ENCODE assay signal across 17 mouse cellular contexts in genomic region chr12:108912442-108912841, GRCm38 (mm10).
"Had no signal": no experiment of that assay in that cellular context is flagged by ENCODE, and none has a peak within 500 bp of the region (broad histone marks: within the 10 kb centered on the region; RNA-seq: fewer than 3 reads in every experiment).

No protein-coding gene starts in this region.

- H3K36me3 ChIP-seq: kidney, embryonic 15.5 days; liver, embryonic 15.5 days; lung, embryonic 15.5 days; midbrain, embryonic 10.5 days; midbrain, embryonic 13.5 days had no signal

- ATAC-seq: midbrain, embryonic 13.5 days had no signal

- DNase-seq: kidney, adult 2 months; kidney, postnatal 10 days; kidney, postnatal 36 days; layer of hippocampus, postnatal 36 days; lung, postnatal 10 days; lung, postnatal 36 days; thymus, adult 2 months; thymus, postnatal 14 days; thymus, postnatal 4 days had no signal

- H3K27me3 ChIP-seq: kidney, embryonic 15.5 days; liver, embryonic 15.5 days; lung, embryonic 15.5 days; megakaryocyte, embryonic 14.5 days had no signal

- H3K9me3 ChIP-seq: kidney, embryonic 15.5 days; liver, embryonic 15.5 days; lung, embryonic 15.5 days; megakaryocyte, embryonic 14.5 days; midbrain, embryonic 10.5 days; midbrain, embryonic 13.5 days had no signal

- H3K27ac ChIP-seq: kidney, embryonic 15.5 days; left cerebral cortex, adult 2 months; liver, embryonic 15.5 days; lung, embryonic 15.5 days; midbrain, embryonic 13.5 days; stomach, postnatal 0 days had no signal

- H3K9ac ChIP-seq: kidney, embryonic 15.5 days; liver, embryonic 15.5 days; lung, embryonic 15.5 days; midbrain, embryonic 13.5 days had no signal

- H3K4me3 ChIP-seq: kidney, embryonic 15.5 days; left cerebral cortex, adult 2 months; liver, embryonic 15.5 days; lung, embryonic 15.5 days; megakaryocyte, embryonic 14.5 days; midbrain, embryonic 10.5 days; midbrain, embryonic 13.5 days had no signal

- H3K4me2 ChIP-seq: kidney, embryonic 15.5 days; liver, embryonic 15.5 days; lung, embryonic 15.5 days; midbrain, embryonic 13.5 days had no signal
